Mouse (Mus musculus) heart, adult 11 months (tissue): ENCODE measurements around the gene Poc1b.

Source experiments
- DNase-seq: peaks from one replicate; pipeline ENCODE4 v3.0.0; 2022

Gene Poc1b

DNA sequence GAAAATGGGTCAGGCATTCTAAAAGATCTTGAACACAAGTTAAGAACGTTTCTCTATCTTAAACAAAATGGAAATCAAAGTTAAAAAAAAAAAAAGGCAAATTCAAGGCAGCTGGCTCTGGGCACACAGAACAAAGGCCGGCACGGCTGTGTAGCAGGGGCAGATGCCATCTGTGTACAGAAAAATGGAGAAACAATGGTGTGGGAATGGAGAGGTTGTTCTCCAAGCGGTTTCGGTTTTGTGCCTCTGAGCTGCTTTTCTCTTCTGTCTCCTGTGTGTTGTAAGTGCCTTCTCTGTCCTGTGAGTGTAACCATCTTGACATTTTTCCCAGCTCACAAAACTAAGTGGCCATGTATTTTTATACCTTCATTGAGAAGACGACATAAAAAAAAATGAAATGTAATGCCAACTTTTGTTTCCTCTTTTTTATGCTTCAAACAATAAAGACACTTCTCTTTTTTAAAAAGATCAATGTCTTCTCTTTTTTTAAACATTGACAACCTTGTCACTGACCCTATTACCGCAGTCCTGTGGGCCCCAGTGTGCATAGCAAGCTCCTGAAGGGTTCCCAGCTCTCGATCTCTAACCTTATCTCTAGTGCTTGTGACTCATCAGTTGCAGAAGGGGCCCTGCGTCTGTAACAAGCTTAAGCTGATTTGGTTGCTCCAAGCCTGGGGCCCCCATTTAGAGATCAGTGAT lies 90.9 kb downstream of the Poc1b start:
- peak; percentile 55 for DNase-seq

DNA sequence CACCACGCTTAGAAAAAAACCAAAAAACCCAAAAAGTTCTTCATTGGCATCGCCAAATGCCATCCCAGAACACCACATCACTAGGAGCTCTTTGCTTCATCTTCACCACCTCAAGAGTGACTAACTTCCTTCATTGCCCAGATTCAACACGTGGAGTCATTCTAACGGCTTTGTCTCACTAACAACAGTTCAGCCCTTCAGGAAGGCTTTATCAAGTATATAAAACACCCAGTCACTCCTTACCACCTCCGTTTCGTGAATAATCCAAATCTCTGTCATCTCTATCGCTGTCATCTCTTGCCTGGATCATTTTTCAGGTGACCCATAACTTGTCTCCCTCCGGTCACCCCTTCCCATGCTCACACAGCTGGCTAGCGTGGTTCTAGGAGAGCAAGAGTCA lies 92.1 kb downstream of the Poc1b start:
- DNase-seq = peak; percentile 73

DNA sequence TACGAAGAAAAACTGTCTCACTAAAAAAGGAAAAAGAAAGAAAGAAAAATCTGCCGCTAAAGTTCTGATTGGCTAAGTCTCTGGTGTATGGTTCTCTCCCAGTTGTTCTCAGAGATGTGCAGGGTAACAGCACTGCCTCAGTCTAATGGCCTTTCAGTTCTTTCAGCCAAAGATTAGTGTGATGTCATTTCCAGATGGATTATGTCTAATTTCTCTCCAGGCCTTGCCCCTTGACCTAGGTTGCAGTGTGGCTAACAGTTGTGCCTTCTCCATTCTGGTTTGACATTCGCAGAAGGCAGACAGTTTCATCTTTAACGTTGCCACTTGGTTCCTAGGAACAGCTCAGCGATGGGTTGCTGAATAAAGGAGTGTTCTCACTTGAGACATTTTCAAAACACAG lies 94.1 kb downstream of the Poc1b start:
- peak; percentile 93 for DNase-seq

DNA sequence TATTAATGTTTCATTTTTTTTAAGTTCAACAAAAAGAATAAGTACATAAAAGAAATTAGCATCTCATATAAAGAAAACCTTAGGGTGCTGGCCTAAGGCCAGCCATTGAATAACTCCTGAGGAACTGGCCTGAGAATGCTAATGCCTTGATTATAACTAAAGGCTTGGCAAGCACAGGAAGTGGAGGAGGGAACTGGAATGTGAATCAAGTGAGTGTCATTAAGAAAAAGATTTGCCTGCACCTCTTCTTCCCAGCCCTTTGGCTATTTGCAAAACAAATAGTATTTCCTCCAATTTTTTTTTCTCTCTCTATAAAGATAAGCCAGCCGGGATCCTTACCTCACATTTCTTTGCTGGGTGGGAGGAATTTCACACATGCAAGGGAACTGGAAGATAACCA lies 95.0 kb downstream of the Poc1b start:
- no peak for DNase-seq

DNA sequence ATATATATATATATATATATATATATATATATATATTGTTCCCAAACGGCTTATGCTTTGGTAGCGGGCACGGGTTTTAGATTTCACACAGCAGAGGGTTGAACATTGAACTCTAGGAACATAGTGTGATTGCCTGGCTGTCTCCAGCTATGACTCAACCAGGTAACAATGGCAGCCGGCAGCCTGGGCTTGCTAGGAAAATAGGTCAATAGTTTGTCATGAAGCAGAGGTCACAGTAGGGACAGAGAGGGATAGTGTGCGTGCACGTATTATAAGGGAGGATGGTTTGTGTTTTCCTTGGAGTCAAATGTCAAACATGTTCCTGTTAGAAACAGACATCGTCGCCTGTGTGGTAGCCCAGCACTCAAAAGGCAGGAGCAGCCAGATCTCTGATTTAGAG lies 95.5 kb downstream of the Poc1b start:
- no peak for DNase-seq

DNA sequence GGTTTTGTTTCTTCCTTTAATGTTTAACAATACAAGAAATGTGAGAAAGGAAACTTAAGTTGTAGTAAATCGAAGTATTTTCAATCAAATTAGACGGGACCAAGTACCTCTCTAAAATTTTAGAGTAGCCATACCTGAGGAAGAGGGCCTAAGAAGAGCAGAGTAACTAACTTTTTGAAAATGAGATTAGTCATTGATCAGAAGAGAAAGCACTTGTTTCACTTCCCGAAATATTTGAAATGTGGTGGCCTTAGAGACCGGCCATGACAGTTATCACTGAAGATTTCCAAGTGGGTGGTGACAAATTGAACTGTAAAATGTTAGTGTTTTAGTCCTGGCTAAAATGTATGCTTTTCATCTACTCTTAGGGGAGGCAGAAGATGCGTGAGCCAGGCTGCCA lies 96.3 kb downstream of the Poc1b start:
- DNase-seq = no peak

DNA sequence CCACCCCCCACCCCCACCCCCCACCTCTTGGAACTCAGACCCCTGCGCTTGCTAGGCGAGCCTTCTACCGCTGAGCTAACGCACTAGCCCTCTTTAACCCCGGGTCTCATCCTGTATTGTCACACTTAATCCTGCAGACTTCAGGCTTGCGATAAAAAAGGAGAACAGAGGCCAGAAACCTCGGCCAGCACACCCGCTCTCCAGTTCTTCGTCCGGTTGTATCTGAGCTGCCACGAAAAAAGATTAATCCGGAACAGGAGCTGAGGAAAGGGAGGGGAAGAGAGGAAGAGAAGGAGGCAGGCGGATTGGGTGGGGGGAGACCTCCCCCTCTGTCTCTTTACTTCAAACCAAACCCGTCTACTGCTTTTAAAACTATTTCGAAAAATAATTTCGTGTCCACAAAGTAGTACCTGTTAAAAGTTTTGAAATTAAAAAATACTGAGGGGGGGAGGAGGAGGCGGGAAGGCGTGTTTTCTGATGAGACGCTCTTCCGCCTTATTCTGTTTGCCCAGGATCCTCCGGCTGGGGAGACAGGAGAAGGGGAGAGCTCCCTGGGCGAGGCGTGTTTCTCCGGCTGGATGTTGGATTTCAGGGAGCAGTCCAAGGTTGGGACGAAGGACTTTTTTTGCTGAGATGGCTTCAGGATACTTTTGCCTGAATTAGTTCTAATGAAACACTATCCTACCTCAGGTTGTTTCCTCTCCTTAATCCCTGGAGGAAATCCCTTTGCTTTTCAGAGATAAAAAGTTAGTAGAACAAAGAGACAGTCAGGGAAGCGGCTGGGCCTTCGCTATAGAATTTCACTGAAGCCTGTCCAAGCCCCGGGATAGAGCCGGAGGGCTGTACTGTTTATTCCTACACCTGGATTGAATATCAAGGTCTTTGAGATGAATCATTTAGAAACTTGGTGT lies 97.0 kb downstream of the Poc1b start:
- DNase-seq = peak; percentile 97

DNA sequence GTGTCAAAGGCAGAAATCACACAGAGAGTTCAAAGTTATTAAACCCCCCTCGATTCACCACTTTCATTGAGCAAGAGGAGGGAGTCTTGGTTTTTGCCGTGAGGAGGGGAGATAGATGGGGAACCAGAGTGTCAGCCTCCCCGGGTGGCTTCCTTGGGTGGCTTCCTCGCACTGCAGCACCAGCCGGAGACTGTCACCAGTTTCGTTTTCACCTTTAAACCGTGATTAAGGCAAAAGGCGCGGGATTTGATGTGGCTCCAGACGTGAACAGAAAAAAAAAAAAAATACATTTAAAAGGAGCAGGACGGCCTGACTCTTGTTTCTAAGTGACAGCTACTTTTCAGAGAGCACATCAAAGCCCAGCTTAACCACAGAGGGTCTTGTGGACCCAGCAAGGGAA lies 97.7 kb downstream of the Poc1b start:
- DNase-seq = peak; percentile 94

DNA sequence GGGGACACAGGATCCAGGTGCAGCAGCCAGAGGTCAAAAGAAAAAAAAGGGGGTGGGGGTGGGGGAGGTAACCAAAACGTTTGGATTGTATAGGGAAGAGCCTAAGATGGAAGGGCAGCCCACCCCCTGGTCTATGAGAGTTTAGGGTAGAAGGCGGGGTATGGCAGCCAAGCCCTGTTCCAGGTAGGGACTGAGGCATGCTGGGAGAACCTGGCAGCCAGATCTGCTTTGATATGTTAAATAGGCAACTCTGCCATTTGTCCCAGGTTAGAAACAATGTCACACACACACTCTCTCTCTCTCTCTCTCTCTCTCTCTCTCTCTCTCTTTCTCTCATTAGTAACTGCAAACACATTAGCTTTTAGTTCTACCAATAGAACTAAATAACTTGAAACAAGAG lies 100.3 kb downstream of the Poc1b start:
- DNase-seq = peak; percentile 45

DNA sequence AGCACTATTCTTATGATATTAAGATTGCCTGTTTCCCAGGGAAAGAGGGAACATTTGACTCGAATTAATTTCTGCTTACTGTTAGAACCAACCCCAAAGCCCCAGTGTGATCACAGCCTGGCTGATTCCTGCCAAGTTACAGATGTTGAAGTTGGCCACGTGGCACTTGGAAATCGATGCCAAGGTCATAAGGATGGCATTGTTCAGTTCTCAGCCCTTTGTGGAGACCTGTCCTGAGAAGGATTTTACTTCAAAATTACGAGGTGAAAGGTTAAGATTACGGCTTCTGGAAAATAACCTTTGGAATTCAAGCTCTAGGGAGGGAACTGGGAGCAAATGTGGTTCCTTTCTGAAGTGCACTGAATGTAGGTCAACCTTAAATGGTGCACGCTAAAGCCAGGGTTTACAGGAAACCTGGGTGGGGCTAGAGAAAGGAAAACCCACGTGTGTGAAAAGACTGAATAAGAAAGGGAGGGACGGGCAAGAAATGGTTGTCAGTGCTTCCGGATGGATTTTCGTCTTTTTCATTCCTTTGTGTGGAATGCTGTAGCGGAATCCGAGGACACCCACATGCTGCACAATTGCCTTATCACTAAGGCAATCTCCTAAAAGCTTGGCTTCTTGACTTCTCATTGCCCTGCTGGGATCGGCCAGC lies 102.4 kb downstream of the Poc1b start:
- DNase-seq = peak; percentile 91

DNA sequence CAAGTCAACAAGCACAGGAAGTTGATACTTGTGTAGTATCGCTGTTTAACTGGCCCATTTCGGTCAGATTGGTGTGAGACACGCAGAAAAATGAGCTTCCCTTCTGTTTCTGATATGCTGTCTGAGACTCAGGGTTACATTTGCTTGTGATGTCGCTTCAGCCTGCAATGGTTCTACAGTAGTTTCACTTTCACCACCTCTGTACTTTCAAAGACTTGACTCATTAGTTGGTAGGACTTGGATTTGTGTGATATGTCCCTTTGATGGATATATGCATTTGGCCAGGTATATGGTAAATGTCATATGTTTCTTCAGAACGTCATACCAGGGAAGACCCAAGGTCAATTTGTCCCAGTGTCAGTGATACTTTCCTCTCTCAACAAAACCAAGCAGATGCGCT lies 104.2 kb downstream of the Poc1b start:
- no peak for DNase-seq

DNA sequence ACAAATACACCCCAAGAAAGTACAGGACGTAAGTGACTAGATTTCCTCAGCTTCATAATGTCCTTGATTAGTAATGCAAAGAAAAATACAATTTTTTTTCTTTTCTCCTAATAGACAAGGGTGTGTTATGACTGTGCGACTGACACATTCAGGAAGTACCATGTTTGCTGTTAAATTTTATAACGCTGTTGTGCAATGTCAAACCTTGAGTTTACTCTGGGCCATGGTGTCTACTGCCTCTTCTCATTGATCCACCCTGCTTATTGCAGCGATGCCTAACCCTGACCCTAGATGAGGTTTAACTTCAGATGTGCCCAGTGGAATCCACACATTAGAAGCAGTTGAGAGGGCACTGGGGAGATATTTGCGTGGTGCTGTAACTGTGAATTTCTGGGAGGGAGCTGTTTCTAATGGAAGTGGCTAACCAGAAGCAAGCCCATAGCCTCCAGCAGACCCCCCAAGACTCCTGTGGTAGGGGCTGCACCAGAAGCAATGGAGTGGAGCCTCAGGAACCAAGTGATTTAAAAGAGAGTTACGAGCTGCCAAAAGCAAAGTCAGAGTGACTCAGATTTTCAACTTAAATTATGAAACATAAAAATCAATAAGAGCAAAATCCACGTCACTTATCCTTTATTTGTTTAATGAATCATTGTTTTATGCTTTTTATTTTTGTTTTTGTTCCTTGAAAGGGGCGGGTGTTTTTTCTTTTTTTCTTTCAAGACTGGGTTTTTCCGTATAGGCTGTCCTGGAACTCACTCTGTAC lies 104.8 kb downstream of the Poc1b start:
- peak; percentile 71 for DNase-seq

DNA sequence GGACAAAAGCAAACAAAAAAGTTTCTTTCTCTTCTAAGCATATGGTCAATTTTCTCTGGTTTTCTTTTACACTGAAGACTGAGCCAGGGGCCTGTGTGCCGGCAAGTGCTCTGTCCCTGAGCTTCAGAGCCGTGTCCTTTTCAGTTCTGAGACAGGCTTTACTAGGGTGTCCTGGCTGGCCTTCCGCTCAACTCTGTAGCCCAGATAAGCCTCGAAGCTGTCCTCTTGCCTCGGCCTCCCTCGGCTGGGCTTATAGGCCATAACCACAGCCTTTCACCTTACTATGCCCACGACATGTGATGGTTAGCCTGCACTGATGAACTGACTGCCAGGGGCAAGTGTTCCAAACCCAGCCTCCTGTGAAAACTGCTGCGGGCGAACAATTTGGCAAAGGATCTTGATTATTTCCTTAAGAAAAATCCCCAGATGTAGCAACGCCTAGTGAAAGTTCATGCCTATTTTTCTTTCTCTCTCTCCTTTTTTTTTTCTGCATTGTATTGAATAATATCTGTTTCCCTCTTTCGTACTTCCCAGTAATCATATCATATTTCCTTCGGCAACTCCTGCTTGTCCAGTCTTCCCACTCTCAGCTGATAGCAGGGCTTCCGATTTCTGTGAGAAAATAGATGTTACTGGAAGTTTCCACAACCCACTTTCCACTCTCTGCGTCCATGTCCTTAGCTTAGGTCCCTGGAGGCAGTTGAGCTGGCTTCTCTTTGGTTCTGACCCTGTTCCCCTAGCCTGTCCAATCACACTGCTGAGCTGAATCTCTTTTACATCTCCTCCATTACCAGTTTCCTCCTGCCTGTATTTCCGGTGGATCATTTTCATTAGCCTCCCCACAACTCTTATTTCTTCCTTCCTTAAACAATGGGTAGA lies 107.8 kb downstream of the Poc1b start:
- peak; percentile 97 for DNase-seq

DNA sequence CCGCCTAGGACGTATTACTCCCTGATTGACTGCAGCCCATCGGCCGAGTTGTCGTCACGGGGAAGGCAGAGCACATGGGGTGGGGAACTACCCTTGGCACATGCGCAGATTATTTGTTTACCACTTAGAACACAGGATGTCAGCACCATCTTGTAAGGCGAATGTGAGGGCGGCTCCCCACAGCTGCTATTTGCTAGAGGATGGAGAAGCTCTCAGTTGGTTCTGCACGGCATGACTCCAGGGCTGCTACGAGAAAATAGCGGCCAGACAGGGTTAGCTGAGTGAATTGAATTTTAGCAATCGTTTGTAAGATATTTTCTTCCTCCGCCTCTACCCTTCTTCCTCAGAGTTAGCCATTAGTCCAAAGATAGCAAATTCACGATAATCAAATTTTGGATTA lies 109.7 kb downstream of the Poc1b start:
- peak; percentile 59 for DNase-seq

DNA sequence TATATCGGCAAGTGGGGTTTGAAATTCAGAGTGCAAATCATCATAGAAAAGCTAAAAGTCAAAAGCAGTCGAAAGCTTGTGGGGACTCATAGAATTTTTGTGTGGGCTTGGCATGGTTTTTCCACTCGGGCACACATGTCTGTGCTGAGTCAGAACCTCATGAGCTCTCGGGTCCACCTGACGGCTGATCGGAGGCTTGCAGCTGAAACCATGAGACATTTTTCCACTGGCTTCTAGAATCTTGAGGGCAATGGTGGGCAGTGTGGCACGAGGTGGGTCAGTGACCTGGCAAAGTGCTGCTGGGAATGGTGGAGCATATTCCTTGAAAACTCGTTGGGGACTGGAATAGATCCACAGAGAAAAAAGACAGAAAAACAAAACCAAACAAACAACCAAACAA lies 114.7 kb downstream of the Poc1b start:
- DNase-seq = peak; percentile 59

DNA sequence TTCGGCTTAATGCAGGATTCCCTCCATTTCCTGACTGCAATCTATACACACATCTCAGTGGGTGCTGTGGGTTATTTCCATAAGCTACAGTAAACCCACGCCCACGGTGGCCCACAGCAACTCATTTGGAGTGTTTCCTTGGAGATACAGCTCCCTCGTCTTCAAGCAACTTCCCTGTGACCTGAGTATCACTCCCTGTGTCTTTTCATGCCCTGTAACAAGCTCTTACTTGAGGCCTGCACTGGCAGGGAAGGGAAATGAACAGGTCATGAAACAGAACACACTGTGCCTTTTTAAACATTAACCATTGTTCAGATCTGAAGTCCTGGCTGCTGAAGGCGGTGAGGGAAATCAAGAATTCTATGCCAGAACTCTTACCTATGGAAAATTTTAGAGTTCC lies 115.9 kb downstream of the Poc1b start:
- DNase-seq = peak; percentile 87

DNA sequence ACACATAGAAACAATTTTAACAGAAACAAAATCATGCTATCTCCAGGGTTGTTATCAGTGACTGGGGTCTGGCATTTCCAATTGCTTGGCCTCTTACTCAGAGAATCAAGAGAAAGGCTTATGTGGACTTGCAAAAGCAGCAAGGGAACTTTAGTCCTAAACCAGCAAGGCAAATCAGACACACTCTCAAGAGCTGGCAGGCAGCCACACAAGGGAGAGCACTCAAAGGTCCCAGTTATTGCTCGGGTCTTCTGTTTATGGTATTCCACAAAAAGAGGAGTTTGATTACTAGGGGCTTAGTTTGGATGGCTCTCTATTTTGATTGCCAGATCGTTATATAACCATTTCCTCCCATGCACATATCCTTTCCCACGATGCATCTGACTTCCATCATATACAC lies 117.4 kb downstream of the Poc1b start:
- DNase-seq = peak; percentile 84

DNA sequence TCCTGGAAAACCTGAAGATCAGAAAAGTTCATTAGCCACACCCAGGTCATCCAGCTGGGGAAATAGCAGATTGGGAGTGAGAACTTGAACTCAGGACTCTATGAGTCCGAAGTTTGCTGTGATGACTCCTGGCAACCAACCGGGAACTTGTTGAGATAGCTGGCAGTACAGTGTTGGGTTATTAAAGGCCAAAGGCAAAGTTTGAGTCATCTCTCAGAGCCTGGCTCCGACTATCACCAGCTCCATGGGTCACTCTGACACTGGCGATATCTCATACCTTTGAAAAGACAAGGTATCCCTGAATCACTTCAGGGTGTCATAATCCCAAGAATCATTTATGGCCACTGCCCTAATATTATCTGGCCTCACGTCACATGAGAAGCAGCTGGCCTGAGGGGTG lies 119.9 kb downstream of the Poc1b start:
- DNase-seq = peak; percentile 76

DNA sequence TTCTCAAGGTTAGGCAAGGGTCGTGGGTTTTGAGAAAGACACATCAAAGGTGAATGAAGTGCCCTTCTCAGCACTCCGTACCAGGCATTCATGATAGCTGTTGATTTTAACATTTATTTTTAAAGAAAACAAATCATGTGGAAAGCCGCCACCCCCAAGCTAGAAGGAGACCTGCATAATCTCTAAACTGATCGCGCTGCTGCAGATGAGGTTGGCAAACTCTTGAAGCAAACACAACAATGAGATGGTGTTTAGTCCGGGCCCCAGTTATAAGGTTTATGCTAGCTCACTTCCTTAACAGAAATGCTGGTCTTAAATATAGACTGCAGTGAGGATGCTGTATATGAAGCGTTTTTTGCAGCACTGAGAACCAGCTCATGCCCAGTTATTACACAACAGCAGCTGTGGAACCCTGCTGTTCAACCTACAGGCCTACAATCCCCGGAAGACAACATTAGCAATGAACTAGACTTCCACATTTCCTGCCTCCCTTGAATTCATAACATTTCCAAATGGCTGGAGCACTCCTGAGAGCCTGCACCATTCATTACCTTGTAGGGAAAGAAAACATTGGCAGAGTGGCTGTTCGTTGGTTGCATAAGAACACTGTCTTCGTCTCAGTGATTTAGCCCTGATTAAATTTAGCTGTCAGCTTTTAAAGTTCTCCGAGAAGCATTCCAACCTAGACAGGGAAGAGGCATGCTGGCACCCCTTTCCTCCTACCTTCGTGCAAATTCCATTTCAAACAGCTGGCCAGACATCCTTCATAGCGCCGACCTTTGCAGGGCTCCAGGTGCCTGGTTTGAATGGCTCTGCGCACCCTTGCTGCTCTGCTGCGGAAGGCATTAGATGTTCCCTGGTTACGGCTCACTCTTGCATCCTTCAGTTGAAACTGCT lies 121.4 kb downstream of the Poc1b start:
- peak; percentile 88 for DNase-seq

DNA sequence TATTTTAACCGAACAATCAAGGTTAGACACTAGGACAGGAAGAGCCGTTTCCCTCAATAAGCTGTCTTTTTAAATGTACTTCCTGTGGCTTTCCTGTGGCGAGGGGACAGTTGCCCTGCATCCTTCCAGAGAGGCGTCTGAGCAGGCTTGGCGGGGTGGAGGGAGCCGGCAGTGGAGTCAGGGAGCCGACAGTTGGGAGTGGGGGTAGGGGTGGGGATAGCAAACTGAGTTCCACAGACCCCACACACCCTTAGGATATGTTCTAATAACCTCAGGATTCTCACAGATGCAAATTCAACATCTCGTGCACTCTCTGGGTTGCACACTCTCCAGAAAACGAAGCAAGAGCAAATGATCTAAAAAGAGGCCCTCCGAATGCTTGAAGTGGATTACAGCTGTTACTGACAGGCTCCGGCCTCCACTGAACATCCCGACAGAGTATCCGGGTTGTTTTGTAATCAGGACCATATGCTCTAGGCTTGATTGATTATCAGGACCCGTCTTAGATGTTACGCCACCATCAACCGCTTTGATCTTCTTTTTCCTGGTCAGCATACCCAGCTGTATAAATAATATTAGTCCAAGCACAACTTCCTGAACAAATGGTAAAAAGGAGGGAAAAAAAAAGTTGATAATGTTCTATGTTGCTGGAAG lies 122.3 kb downstream of the Poc1b start:
- DNase-seq = peak; percentile 96
